Mouse (Mus musculus): ENCODE measurements around the gene Wnk4.

Gene Wnk4

GRCm38 (mm10) chr11:101245071-101245470, 15.3 kb upstream of the Wnk4 start:
- DNase-seq (ENCODE audit: low read depth, low spot score): no peak

GRCm38 (mm10) chr11:101245855-101246701, 14.3 kb upstream of the Wnk4 start, which contains the start of gene Ramp2:
Gene Ramp2, plus strand, starts transcription at chr11:101246028.
- DNase-seq (ENCODE audit: low read depth, low spot score): no peak

- DNase-seq (ENCODE audit: low read depth, low spot score): no peak
These were observed 13.7 kb upstream of the Wnk4 start for GRCm38 (mm10) chr11:101246702-101247012.

GRCm38 (mm10) chr11:101247521-101248030, 12.8 kb upstream of the Wnk4 start:
- no peak for DNase-seq (ENCODE audit: low read depth, low spot score)

GRCm38 (mm10) chr11:101248258-101248994, 11.9 kb upstream of the Wnk4 start:
- no peak for DNase-seq (ENCODE audit: low read depth, low spot score)

GRCm38 (mm10) chr11:101251031-101251430, 9.3 kb upstream of the Wnk4 start:
- no peak for DNase-seq (ENCODE audit: low read depth, low spot score)

- DNase-seq (ENCODE audit: low read depth, low spot score): no peak
These were observed 7.4 kb upstream of the Wnk4 start for GRCm38 (mm10) chr11:101252941-101253340.

- DNase-seq (ENCODE audit: low read depth, low spot score): peak; percentile 70
These were observed 6.6 kb upstream of the Wnk4 start, which contains the start of gene Vps25 for GRCm38 (mm10) chr11:101253613-101254389. Gene Vps25, plus strand, starts transcription at chr11:101253707.

- no peak for DNase-seq (ENCODE audit: low read depth, low spot score)
These were observed 4.3 kb upstream of the Wnk4 start for GRCm38 (mm10) chr11:101255826-101256775.

GRCm38 (mm10) chr11:101259261-101259712, 1.1 kb upstream of the Wnk4 start:
- DNase-seq (ENCODE audit: low read depth, low spot score): no peak

- DNase-seq (ENCODE audit: low read depth, low spot score): no peak
These were observed 536 bp downstream of the Wnk4 start for GRCm38 (mm10) chr11:101260826-101261380.

GRCm38 (mm10) chr11:101262272-101262967, 2.1 kb downstream of the Wnk4 start:
- no peak for DNase-seq (ENCODE audit: low read depth, low spot score)

GRCm38 (mm10) chr11:101263138-101263988, 3.0 kb downstream of the Wnk4 start:
- DNase-seq (ENCODE audit: low read depth, low spot score): no peak

- no peak for DNase-seq (ENCODE audit: low read depth, low spot score)
These were observed 3.6 kb downstream of the Wnk4 start for GRCm38 (mm10) chr11:101263989-101264280.

GRCm38 (mm10) chr11:101264954-101265471, 4.6 kb downstream of the Wnk4 start:
- no peak for DNase-seq (ENCODE audit: low read depth, low spot score)

- DNase-seq (ENCODE audit: low read depth, low spot score): no peak
These were observed 5.5 kb downstream of the Wnk4 start for GRCm38 (mm10) chr11:101265906-101266305.

GRCm38 (mm10) chr11:101269577-101270116, 9.3 kb downstream of the Wnk4 start:
- DNase-seq (ENCODE audit: low read depth, low spot score): no peak

- DNase-seq (ENCODE audit: low read depth, low spot score): no peak
These were observed 12.1 kb downstream of the Wnk4 start for GRCm38 (mm10) chr11:101272446-101272845.
